Mouse (Mus musculus) megakaryocyte, embryonic 14.5 days (primary cell): Measurements from ENCODE around the gene Adam17. TPM values are rescaled to one million over a fixed set of nuclear protein-coding genes. Genes with fewer than 3 reads are reported as not detected.

Experiments used
- H3K27me3 ChIP-seq: replicated peaks from 2 replicates; pipeline ENCODE3; 2012; ENCODE audit warnings: inconsistent platforms
- H3K36me3 ChIP-seq: replicated peaks from 2 replicates; pipeline ENCODE3; 2012; ENCODE audit warnings: low read length, inconsistent platforms, mixed read lengths
- H3K4me1 ChIP-seq: 2 replicates; pipeline ENCODE4 v1.6.1; 2012; ENCODE audit warnings: inconsistent platforms
- H3K4me3 ChIP-seq: replicated peaks from 2 replicates; pipeline ENCODE3; 2012; ENCODE audit warnings: moderate library complexity, mild to moderate bottlenecking, inconsistent platforms
- H3K9me3 ChIP-seq: 2 replicates; pipeline ENCODE4 v1.6.1; 2012; ENCODE audit warnings: inconsistent platforms
- FLI1 ChIP-seq: IDR thresholded peaks from 2 replicates; pipeline ENCODE4 v1.6.1; 2012; ENCODE audit warnings: low read length, inconsistent platforms, mixed read lengths
- GATA1 ChIP-seq: IDR thresholded peaks from 3 replicates; pipeline ENCODE4 v1.6.1; 2012; ENCODE audit warnings: mixed read lengths, low read length, inconsistent platforms, borderline replicate concordance
- polyA plus RNA-seq: library from polyadenylated mRNA; stranded (reverse); fragments of >175 nt; gene quantifications from 2 replicates; pipeline ENCODE4 v1.2.3, GENCODE M21; 2012; ENCODE audit warnings: low replicate concordance; ENCODE audit not compliant: insufficient read depth

Adam17 gene
- polyA plus RNA-seq, 1 experiment: 12.1 TPM

GRCm38 (mm10) chr12:21316869-21317265 lies 56.6 kb downstream of the Adam17 start:
- H3K4me3 ChIP-seq: peak overlapping the region; percentile 96
- TF ChIP-seq FLI1 (no peak), GATA1 (no peak)
- H3K9me3 ChIP-seq: no peaks in the 10 kb centered on the region
- peaks cover 26% of the 10 kb centered on the region for H3K4me1 ChIP-seq
- H3K36me3 ChIP-seq: peaks cover 77% of the 10 kb centered on the region
- no peaks in the 10 kb centered on the region for H3K27me3 ChIP-seq

DNA sequence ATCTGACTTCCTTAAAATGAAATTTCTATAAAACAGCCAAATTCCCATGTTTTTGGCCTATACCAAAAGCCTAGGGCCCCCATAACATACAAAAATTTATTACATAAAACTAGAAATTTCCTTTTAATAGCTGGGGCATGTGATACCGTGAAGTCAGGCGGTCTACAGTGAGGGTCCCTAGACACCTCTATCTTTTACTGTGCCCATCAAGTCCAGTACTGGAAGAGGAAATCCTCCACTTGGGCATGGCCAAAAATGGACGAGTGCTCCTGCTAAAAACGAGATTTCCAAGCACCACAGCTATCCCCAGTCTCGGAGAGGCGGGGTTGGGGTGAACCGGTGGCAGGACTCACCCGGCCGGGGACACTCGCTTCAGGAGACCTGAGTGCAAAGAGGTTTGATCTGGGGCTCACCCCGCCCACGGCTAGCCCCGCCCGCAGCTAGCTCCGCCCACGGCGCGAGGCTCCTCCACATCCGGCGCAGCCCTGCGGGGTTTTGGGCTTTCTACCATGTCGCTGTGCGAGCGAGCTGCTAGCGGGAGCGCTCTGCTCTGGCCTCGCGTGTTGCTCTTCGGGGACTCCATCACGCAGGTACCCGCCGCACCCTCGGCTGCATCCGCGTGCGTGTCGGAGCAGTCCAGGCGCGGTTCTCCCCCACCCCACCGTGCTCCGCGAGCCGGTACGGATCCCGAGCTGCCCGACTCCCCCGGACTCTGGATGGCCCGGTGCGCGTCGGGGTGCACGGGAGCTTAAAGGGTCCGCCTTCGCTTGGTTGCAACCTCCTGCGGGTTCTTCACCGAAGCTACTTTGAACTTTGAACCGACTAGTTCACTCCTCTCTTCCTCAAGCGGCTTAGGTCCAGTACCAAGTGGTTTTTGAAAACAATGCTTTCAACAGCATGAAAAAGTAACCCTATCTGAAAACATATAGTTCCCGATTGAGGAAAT lies 57.2 kb downstream of the Adam17 start, which contains the start of gene Iah1:
Gene Iah1, plus strand, starts transcription at position 467 of the 946 bp plus-strand sequence.
- Histone ChIP-seq H3K4me3 (peak within 1 kb of the TSS; percentile 96), H3K9me3 (no peaks in the 10 kb centered on the region), H3K4me1 (peaks cover 26% of the 10 kb centered on the region), H3K27me3 (no peaks in the 10 kb centered on the region), H3K36me3 (peaks cover 77% of the 10 kb centered on the region)
- no peak for TF ChIP-seq GATA1

DNA sequence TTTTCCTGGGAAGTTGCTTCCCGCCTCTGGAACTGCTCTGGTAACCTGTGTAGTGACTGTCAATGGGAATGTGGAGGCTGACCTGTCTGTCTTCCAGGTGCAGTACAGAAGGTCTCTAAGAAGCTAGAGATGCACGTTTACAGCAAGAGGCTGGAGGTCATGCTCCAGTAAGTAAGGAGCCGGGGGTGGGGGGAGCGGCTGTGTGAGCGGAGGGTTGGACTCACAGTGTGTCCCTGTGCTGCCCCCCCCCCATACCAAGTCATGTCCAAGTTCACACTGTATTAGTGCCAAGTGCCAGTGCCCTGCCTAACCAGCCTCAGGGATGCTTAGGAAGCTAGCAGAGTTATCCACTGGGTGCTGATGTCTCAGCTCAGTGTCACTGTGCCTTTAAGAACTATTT lies 61.2 kb downstream of the Adam17 start:
- H3K9me3 ChIP-seq: no peaks in the 10 kb centered on the region
- no peak overlapping the region for H3K4me3 ChIP-seq
- no peaks in the 10 kb centered on the region for H3K27me3 ChIP-seq
- peaks cover 81% of the 10 kb centered on the region for H3K36me3 ChIP-seq
- H3K4me1 ChIP-seq: peaks cover 10% of the 10 kb centered on the region
- TF ChIP-seq GATA1 (no peak), FLI1 (no peak)

DNA sequence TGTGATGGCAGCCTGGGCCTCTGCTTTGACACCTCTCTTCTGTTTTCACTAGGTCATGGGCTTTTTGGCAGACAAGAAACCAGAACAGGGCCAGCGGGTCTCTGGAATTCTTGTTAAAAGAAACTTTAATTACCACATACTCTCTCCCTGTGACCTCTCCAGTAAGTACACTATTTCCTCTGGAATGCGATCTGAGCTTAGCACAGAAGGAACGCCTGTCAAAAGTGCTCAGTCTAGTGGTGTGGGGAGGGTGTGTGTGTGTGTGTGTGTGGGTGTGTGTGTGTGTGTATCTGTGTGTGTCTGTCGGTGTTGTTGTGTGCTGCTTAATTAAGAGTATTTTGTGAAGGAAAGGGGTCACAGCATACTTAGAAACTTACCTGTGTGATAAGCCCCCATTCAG lies 66.7 kb downstream of the Adam17 start:
- H3K4me1 ChIP-seq: peaks cover 4% of the 10 kb centered on the region; the same call in 1 of the 2 replicates
- H3K27me3 ChIP-seq: no peaks in the 10 kb centered on the region
- H3K9me3 ChIP-seq: no peaks in the 10 kb centered on the region
- peaks cover 98% of the 10 kb centered on the region for H3K36me3 ChIP-seq
- no peak for TF ChIP-seq FLI1
- no peak for TF ChIP-seq GATA1
- H3K4me3 ChIP-seq: no peak overlapping the region

DNA sequence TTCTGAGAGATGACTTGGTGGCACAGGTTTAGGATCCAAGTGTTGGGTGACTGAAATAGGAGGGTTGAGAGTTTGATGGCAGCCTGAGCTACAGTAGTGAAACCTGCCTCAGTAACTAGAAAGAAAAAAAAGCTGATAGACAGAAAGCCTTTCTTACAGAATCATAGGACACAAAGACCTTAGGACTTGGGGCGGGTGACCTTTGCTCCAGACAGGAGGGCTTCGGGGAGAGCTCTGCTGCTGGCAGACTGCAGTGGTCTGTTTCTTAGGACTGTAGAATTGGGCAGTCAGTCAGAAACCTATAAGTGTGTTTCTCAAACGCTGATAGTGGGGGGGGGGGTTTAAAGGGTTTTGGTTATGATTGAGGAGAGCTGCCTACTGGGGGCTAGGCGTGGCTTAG lies 67.7 kb downstream of the Adam17 start:
- H3K27me3 ChIP-seq: no peaks in the 10 kb centered on the region
- H3K4me3 ChIP-seq: no peak overlapping the region
- peaks cover 4% of the 10 kb centered on the region; the same call in 1 of the 2 replicates for H3K4me1 ChIP-seq
- peaks cover 95% of the 10 kb centered on the region for H3K36me3 ChIP-seq
- TF ChIP-seq FLI1 (no peak), GATA1 (no peak)
- no peaks in the 10 kb centered on the region for H3K9me3 ChIP-seq

- no peaks in the 10 kb centered on the region for H3K9me3 ChIP-seq
- no peaks in the 10 kb centered on the region for H3K27me3 ChIP-seq
- TF ChIP-seq GATA1 (no peak), FLI1 (no peak)
- no peak overlapping the region for H3K4me3 ChIP-seq
- peaks cover 92% of the 10 kb centered on the region for H3K36me3 ChIP-seq
- peaks cover 4% of the 10 kb centered on the region; the same call in 1 of the 2 replicates for H3K4me1 ChIP-seq
These were observed 71.1 kb downstream of the Adam17 start for GRCm38 (mm10) chr12:21302361-21302783.

GRCm38 (mm10) chr12:21301932-21302331 lies 71.5 kb downstream of the Adam17 start:
- H3K4me3 ChIP-seq: no peak overlapping the region
- H3K4me1 ChIP-seq: peaks cover 4% of the 10 kb centered on the region; the same call in 1 of the 2 replicates
- H3K36me3 ChIP-seq: peaks cover 92% of the 10 kb centered on the region
- no peaks in the 10 kb centered on the region for H3K9me3 ChIP-seq
- TF ChIP-seq FLI1 (no peak), GATA1 (no peak)
- no peaks in the 10 kb centered on the region for H3K27me3 ChIP-seq

GRCm38 (mm10) chr12:21301324-21301723 lies 72.1 kb downstream of the Adam17 start:
- Histone ChIP-seq H3K4me3 (no peak overlapping the region), H3K27me3 (no peaks in the 10 kb centered on the region), H3K36me3 (peaks cover 92% of the 10 kb centered on the region), H3K9me3 (no peaks in the 10 kb centered on the region), H3K4me1 (peaks cover 4% of the 10 kb centered on the region; the same call in 1 of the 2 replicates)
- no peak for TF ChIP-seq GATA1
- TF ChIP-seq FLI1: no peak

DNA sequence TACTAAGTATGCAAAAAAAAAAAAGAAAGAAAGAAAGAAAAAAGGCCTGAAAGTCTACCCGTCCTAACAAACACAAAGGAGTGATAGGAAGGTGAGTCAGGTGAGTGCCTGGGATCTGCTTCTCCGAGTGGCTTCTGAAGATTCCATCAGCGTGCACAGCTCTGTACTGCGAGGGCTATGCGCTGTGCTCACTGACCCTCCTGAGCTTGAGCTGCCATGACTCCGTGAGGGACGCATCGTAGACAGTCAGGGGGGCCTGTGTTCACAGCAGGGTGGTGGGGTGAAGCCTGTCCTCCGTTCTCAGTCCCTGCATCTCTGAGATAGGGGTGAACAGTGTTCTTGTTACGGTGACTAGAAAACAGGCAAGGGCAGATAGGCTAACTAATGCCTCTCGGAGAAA lies 74.6 kb downstream of the Adam17 start:
- Histone ChIP-seq H3K27me3 (no peaks in the 10 kb centered on the region), H3K4me1 (peaks cover 4% of the 10 kb centered on the region; the same call in 1 of the 2 replicates), H3K36me3 (peaks cover 94% of the 10 kb centered on the region), H3K4me3 (no peak overlapping the region), H3K9me3 (no peaks in the 10 kb centered on the region)
- TF ChIP-seq GATA1 (no peak), FLI1 (no peak)

- no peaks in the 10 kb centered on the region for H3K9me3 ChIP-seq
- TF ChIP-seq FLI1: no peak
- TF ChIP-seq GATA1: no peak
- H3K27me3 ChIP-seq: no peaks in the 10 kb centered on the region
- peaks cover 59% of the 10 kb centered on the region for H3K36me3 ChIP-seq
- no peak overlapping the region for H3K4me3 ChIP-seq
- H3K4me1 ChIP-seq: peaks cover 50% of the 10 kb centered on the region
These were observed 83.8 kb downstream of the Adam17 start for GRCm38 (mm10) chr12:21289651-21290050.
